Mouse (Mus musculus) testis, adult 2 months (tissue): ENCODE results near the gene Lif.

Experiments used
- CTCF ChIP-seq: fragments of 200-500 bp; IDR thresholded peaks from 2 replicates; pipeline ENCODE4 v1.5.1; 2012; ENCODE audit warnings: low read depth, mild to moderate bottlenecking, inconsistent platforms, low read length, moderate library complexity; ENCODE audit not compliant: control insufficient read depth, insufficient read depth, insufficient replicate concordance
- POLR2A ChIP-seq: fragments of 200-500 bp; IDR thresholded peaks from 2 replicates; pipeline ENCODE4 v1.6.1; 2012; ENCODE audit warnings: low read depth, mild to moderate bottlenecking, inconsistent platforms, low read length, moderate library complexity; ENCODE audit not compliant: control insufficient read depth

- TF ChIP-seq CTCF: no peak
- no peak for TF ChIP-seq POLR2A
Observed at GRCm38 (mm10) chr11:4224223-4224622, 33.1 kb upstream of the Lif start.
